ENCODE assay signal across 23 mouse cellular contexts in the genomic region with DNA sequence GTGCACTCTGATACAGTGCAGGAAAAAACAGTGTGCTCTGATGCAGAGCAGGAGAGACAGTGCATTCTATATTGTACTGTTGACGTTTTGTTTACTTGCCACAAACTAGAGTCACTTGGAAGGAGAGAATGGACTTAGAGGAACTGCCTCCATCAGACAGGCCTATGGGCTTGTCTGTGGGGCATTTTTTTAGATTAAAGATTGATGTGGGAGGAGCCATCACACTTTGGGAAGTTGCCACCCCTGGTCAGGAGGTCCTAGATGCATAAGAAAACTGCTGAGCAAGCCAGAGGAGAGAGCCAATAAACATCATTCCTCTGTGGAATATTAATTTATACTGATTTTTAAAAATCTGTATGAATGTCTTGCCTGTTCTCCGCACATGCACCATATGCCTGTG. TPM values are rescaled to one million over a fixed set of nuclear protein-coding genes. Genes with fewer than 3 reads are reported as not detected.
DNase-seq lines count a peak whose midpoint lies in the region; ATAC-seq and TF ChIP-seq lines count a peak whose summit lies in the region.
"Had no signal": no experiment of that assay in that cellular context is flagged by ENCODE, and none has a peak within 500 bp of the region (broad histone marks: within the 10 kb centered on the region; RNA-seq: fewer than 3 reads in every experiment).

No protein-coding gene starts in this region.

- no peaks in the 10 kb centered on the region for H3K79me2 ChIP-seq in MEL (ENCODE audit: control insufficient read depth, insufficient read depth, low read length, poor library complexity)

- ATAC-seq in common myeloid progenitor, adult 5-6 weeks (replicated peaks; ENCODE audit: low read depth, poor library complexity, severe bottlenecking) = 0 out of 2 replicates have a peak, but pooled peaks have one; percentile 25
- no peak for ATAC-seq in forebrain, embryonic 13.5 days
- ATAC-seq: activated CD4-positive, CD25-positive, alpha-beta regulatory T cell, adult 4 months; CD4-positive, CD25-positive, alpha-beta regulatory T cell, adult 4 months; forebrain, embryonic 14.5 days; forebrain, embryonic 16.5 days; Patski had no signal

- H3K27me3 ChIP-seq in MEL (ENCODE audit: control insufficient read depth in 1 of 2, insufficient read depth in 2 of 2, low read length in 2 of 2) = no peaks in the 10 kb centered on the region
- no peaks in the 10 kb centered on the region for H3K27me3 ChIP-seq in forebrain, embryonic 13.5 days
- H3K27me3 ChIP-seq: CH12.LX; embryonic facial prominence, embryonic 12.5 days; Patski had no signal

- H3K4me3 ChIP-seq in MEL (ENCODE audit: control insufficient read depth in 1 of 2, insufficient read depth in 1 of 2, low read depth in 2 of 2, low read length in 2 of 2) = no peak overlapping the region
- H3K4me3 ChIP-seq in forebrain, embryonic 13.5 days = no peak overlapping the region
- H3K4me3 ChIP-seq: embryonic facial prominence, embryonic 10.5 days; embryonic facial prominence, embryonic 12.5 days had no signal

- H3K4me1 ChIP-seq in MEL (ENCODE audit: control insufficient read depth in 1 of 2, insufficient read depth in 2 of 2, low read length in 2 of 2) = peaks cover 0 to 4% of the 10 kb centered on the region in 2 experiments; a peak in 1 of 4 replicates
- H3K4me1 ChIP-seq in forebrain, embryonic 13.5 days = no peaks in the 10 kb centered on the region; the same call in 1 of the 2 replicates
- H3K4me1 ChIP-seq: embryonic facial prominence, embryonic 10.5 days; embryonic facial prominence, embryonic 12.5 days had no signal

- no peaks in the 10 kb centered on the region for H3K9me3 ChIP-seq in MEL (replicated peaks; ENCODE audit: insufficient read depth, low read length)
- no peaks in the 10 kb centered on the region for H3K9me3 ChIP-seq in forebrain, embryonic 13.5 days (replicated peaks)
- H3K9me3 ChIP-seq: embryonic facial prominence, embryonic 10.5 days; embryonic facial prominence, embryonic 12.5 days; G1E had no signal

- TF ChIP-seq EP300 in MEL (IDR thresholded peaks at IDR 0.05; ENCODE audit: low read depth in 1 of 2, low read length in 2 of 2) = no peak

- TF ChIP-seq RAD21 in MEL (IDR thresholded peaks at IDR 0.05; ENCODE audit: low read depth, low read length) = no peak

- no peak overlapping the region for H3K4me2 ChIP-seq in forebrain, embryonic 13.5 days
- H3K4me2 ChIP-seq: embryonic facial prominence, embryonic 12.5 days had no signal

- WGBS in forebrain, embryonic 13.5 days = 70% methylated on average over 2 of the region's 2 CpGs

- peaks cover 0 to 2% of the 10 kb centered on the region in 2 experiments; a peak in 1 of 4 replicates for H3K36me3 ChIP-seq in MEL (ENCODE audit: control insufficient read depth in 1 of 2, insufficient read depth in 2 of 2, low read length in 2 of 2)
- no peaks in the 10 kb centered on the region for H3K36me3 ChIP-seq in forebrain, embryonic 13.5 days (ENCODE audit: poor library complexity, severe bottlenecking)
- H3K36me3 ChIP-seq: embryonic facial prominence, embryonic 10.5 days; embryonic facial prominence, embryonic 12.5 days; G1E had no signal

- TF ChIP-seq POLR2A in MEL (IDR thresholded peaks at IDR 0.05; ENCODE audit: control insufficient read depth in 1 of 2, insufficient read depth in 1 of 2, low read depth in 1 of 2, low read length in 2 of 2, poor library complexity in 1 of 2) = no peak

- H3K9ac ChIP-seq in MEL (ENCODE audit: control insufficient read depth, low read depth, low read length, poor library complexity, severe bottlenecking) = no peak overlapping the region
- no peak overlapping the region for H3K9ac ChIP-seq in forebrain, embryonic 13.5 days
- H3K9ac ChIP-seq: embryonic facial prominence, embryonic 12.5 days had no signal

- peak; percentile 15 for DNase-seq in kidney, postnatal 10 days
- no peak for DNase-seq in kidney, adult 8-10 months
- DNase-seq in MEL (ENCODE audit: low read depth, low spot score) = peak; percentile 63
- DNase-seq: adrenal gland, adult 8-10 months; adrenal gland, postnatal 14 days; adrenal gland, postnatal 36 days; B cell, adult 2 months; cerebellum, adult 18-20 months; cerebellum, adult 8-10 months; cerebellum, adult 9-11 months; cerebellum, postnatal 14 days; cerebellum, postnatal 36 days had no signal

- TF ChIP-seq CTCF in MEL (IDR thresholded peaks at IDR 0.05 in 2 of 3, conservative IDR thresholded peaks at IDR 0.05 in 1 of 3; ENCODE audit: control insufficient read depth in 1 of 3, insufficient read depth in 1 of 3, low read depth in 2 of 3, low read length in 3 of 3, poor library complexity in 1 of 3, severe bottlenecking in 1 of 3) = no peak

- H3K27ac ChIP-seq in MEL (ENCODE audit: control insufficient read depth, low read depth, low read length) = no peak overlapping the region
- H3K27ac ChIP-seq in forebrain, embryonic 13.5 days = no peak overlapping the region
- H3K27ac ChIP-seq: embryonic facial prominence, embryonic 10.5 days; embryonic facial prominence, embryonic 12.5 days had no signal

TF ChIP-seq in MEL, 35 proteins besides CTCF, POLR2A, EP300 and RAD21:
- TF ChIP-seq MAZ (IDR thresholded peaks at IDR 0.05; ENCODE audit: low read depth, low read length) = no peak
- TF ChIP-seq ZNF384 (IDR thresholded peaks at IDR 0.05; ENCODE audit: low read depth, low read length) = peak; percentile 54
- no peak for TF ChIP-seq JUND (IDR thresholded peaks at IDR 0.05; ENCODE audit: low read depth, low read length)
- no peak for TF ChIP-seq ZC3H11A (IDR thresholded peaks at IDR 0.05; ENCODE audit: low read depth, low read length)
- no peak for TF ChIP-seq BHLHE40 (IDR thresholded peaks at IDR 0.05; ENCODE audit: borderline replicate concordance, low read depth, low read length)
- TF ChIP-seq ELF1 (IDR thresholded peaks at IDR 0.05; ENCODE audit: low read depth, low read length) = no peak
- TF ChIP-seq ZMIZ1 (IDR thresholded peaks at IDR 0.05; ENCODE audit: low read depth, low read length) = no peak
- no peak for TF ChIP-seq GABPA (IDR thresholded peaks at IDR 0.05; ENCODE audit: low read depth, low read length)
- TF ChIP-seq MYB (IDR thresholded peaks at IDR 0.05; ENCODE audit: low read depth, low read length) = no peak

RNA-seq across cellular contexts. Expression of a gene that starts 10.3 kb away (rescaled TPM):
- 15.4 and 17.8 TPM in 2 replicates for total RNA-seq in MEL (2012; rRNA removed)
- polyA plus RNA-seq in MEL (2012; ENCODE audit: insufficient read depth in 1 of 2, insufficient read length in 2 of 2, low read depth in 1 of 2, low replicate concordance in 2 of 2, missing spikeins in 1 of 2) = 10 to 100 TPM; 13.9 to 68.9 TPM
- 14.9 and 15.4 TPM in 2 replicates for total RNA-seq in common myeloid progenitor, adult 5-6 weeks (2017)
- polyA plus RNA-seq in forebrain, embryonic 13.5 days (2015; fragmentation: Nextera tagmentation; extraction: Ambion mirVana) = 18.8 and 20.3 TPM in 2 replicates

RNA-seq across cellular contexts. Expression of a gene that starts 58.3 kb away (rescaled TPM):
- total RNA-seq in MEL (2012; rRNA removed) = 193 and 198 TPM in 2 replicates
- polyA plus RNA-seq in MEL (2012; ENCODE audit: insufficient read depth in 1 of 2, insufficient read length in 2 of 2, low read depth in 1 of 2, low replicate concordance in 2 of 2, missing spikeins in 1 of 2) = 100 to 1,000 TPM; 168 to 216 TPM
- total RNA-seq in common myeloid progenitor, adult 5-6 weeks (2017) = 99.0 and 109 TPM in 2 replicates
- 29.2 and 30.9 TPM in 2 replicates for polyA plus RNA-seq in forebrain, embryonic 13.5 days (2015; fragmentation: Nextera tagmentation; extraction: Ambion mirVana)

Comparison
In these comparisons a context has a peak if more than half of its experiments do, and no peak if none do; other contexts are left out.
1. DNase-seq: peak in kidney, postnatal 10 days (single experiment) and MEL (single experiment); none in kidney, adult 8-10 months (0 of 2).